Mouse (Mus musculus) forebrain, embryonic 16.5 days (tissue): ENCODE results near the gene Kif28. TPM values are rescaled to one million over a fixed set of nuclear protein-coding genes. Genes with fewer than 3 reads are reported as not detected.
"Not testable (repeated sequence)": the region's sequence is repeated elsewhere in the genome, so short reads cannot be mapped to it uniquely, and the experiment has no call there.

Experiments
- ATAC-seq: fragments of 200-750 bp; cut with Nextera tagmentation; 2 replicates; pipeline ENCODE4 v1.8.0; 2017; ENCODE audit warnings: mild to moderate bottlenecking, moderate library complexity
- H3K27ac ChIP-seq: fragments of 300-500 bp; sonication (generic); 2 replicates; pipeline ENCODE4 v1.5.1; 2014; ENCODE audit warnings: low read length, control low read depth
- H3K27me3 ChIP-seq: fragments of 300-500 bp; sonication (generic); replicated peaks from 2 replicates; pipeline ENCODE4 v1.6.1; 2014; ENCODE audit warnings: low read length; ENCODE audit not compliant: control insufficient read depth, insufficient read depth
- H3K36me3 ChIP-seq: fragments of 300-500 bp; sonication (generic); 2 replicates; pipeline ENCODE4 v1.6.1; 2014; ENCODE audit not compliant: control insufficient read depth, insufficient read depth
- H3K4me1 ChIP-seq: fragments of 300-500 bp; sonication (generic); replicated peaks from 2 replicates; pipeline ENCODE4 v1.6.1; 2014; ENCODE audit warnings: low read length; ENCODE audit not compliant: control insufficient read depth, insufficient read depth
- H3K4me2 ChIP-seq: fragments of 300-500 bp; sonication (generic); 2 replicates; pipeline ENCODE4 v1.6.1; 2014; ENCODE audit warnings: mild to moderate bottlenecking, low read length, control low read depth
- H3K4me3 ChIP-seq: fragments of 300-500 bp; sonication (generic); replicated peaks from 2 replicates; pipeline ENCODE4 v1.5.1; 2014; ENCODE audit warnings: mild to moderate bottlenecking, low read length, control low read depth
- H3K9ac ChIP-seq: fragments of 300-500 bp; sonication (generic); replicated peaks from 2 replicates; pipeline ENCODE4 v1.6.1; 2014; ENCODE audit warnings: low read depth, low read length, control low read depth
- H3K9me3 ChIP-seq: fragments of 300-500 bp; sonication (generic); 2 replicates; pipeline ENCODE4 v1.6.1; 2016; ENCODE audit warnings: low read length; ENCODE audit not compliant: control insufficient read depth
- WGBS: fragments of 180-500 bp; shearing (Covaris S2); extraction: QIAGEN DNeasy Blood & Tissue Kit; methylation state at CpG from one replicate; pipeline ENCODE4 v1.1.7; 2014; 5-methylcytosine and 5-hydroxymethylcytosine counted together
- polyA plus RNA-seq: library from polyadenylated mRNA; unstranded; fragments of >200 nt; fragmentation: Nextera tagmentation; extraction: Ambion mirVana; gene quantifications from 2 replicates; pipeline ENCODE4 v1.2.1, GENCODE M21; 2015

Gene Kif28
- polyA plus RNA-seq, 1 experiment from 2014 or later, result not detected

GRCm38 (mm10) chr1:179686781-179687180 is 58.3 kb downstream of the Kif28 start:
- Histone ChIP-seq H3K9me3 (no peaks in the 10 kb centered on the region), H3K4me3 (no peak overlapping the region), H3K27me3 (no peaks in the 10 kb centered on the region), H3K36me3 (peaks cover 14% of the 10 kb centered on the region; the same call in 1 of the 2 replicates), H3K4me2 (no peak overlapping the region), H3K4me1 (no peaks in the 10 kb centered on the region), H3K27ac (no peak overlapping the region), H3K9ac (no peak overlapping the region)
- 93% methylated on average over 5 of the region's 5 CpGs for WGBS
- ATAC-seq, result no peak

- WGBS, result 88% methylated on average over 6 of the region's 6 CpGs
- no peak overlapping the region for H3K9ac ChIP-seq
- H3K36me3 ChIP-seq, result peaks cover 16% of the 10 kb centered on the region; the same call in 1 of the 2 replicates
These were observed 58.7 kb downstream of the Kif28 start for GRCm38 (mm10) chr1:179686348-179686747.

GRCm38 (mm10) chr1:179682753-179683152 is 62.3 kb downstream of the Kif28 start:
- not testable (repeated sequence) for H3K4me3 ChIP-seq, H3K9me3 ChIP-seq, H3K9ac ChIP-seq, ATAC-seq, H3K4me1 ChIP-seq, H3K4me2 ChIP-seq, H3K27ac ChIP-seq, H3K27me3 ChIP-seq
- 92% methylated on average over 9 of the region's 10 CpGs for WGBS
- H3K36me3 ChIP-seq, result peaks cover 29% of the 10 kb centered on the region

More at GRCm38 (mm10) chr1:179686348-179686747, 58.7 kb downstream of the Kif28 start:
- Histone ChIP-seq H3K4me1 (no peaks in the 10 kb centered on the region), H3K9me3 (no peaks in the 10 kb centered on the region), H3K4me3 (no peak overlapping the region), H3K4me2 (no peak overlapping the region), H3K27me3 (no peaks in the 10 kb centered on the region), H3K27ac (no peak overlapping the region)
- no peak for ATAC-seq

- Histone ChIP-seq H3K27me3 (no peaks in the 10 kb centered on the region), H3K36me3 (peaks cover 24% of the 10 kb centered on the region), H3K27ac (no peak overlapping the region), H3K9me3 (no peaks in the 10 kb centered on the region), H3K4me1 (no peaks in the 10 kb centered on the region), H3K4me2 (no peak overlapping the region), H3K4me3 (no peak overlapping the region), H3K9ac (no peak overlapping the region)
- WGBS, result 97% methylated on average over 4 of the region's 4 CpGs
- no peak for ATAC-seq
These were observed 65.7 kb downstream of the Kif28 start for GRCm38 (mm10) chr1:179679326-179679725.

GRCm38 (mm10) chr1:179677031-179677430 is 68.0 kb downstream of the Kif28 start:
- Histone ChIP-seq H3K27ac (no peak overlapping the region), H3K9me3 (no peaks in the 10 kb centered on the region), H3K36me3 (peaks cover 24% of the 10 kb centered on the region), H3K9ac (no peak overlapping the region), H3K4me1 (no peaks in the 10 kb centered on the region), H3K4me2 (no peak overlapping the region), H3K27me3 (no peaks in the 10 kb centered on the region), H3K4me3 (no peak overlapping the region)
- 88% methylated on average over 2 of the region's 2 CpGs for WGBS
- no peak for ATAC-seq

- no peak overlapping the region for H3K4me2 ChIP-seq
- H3K36me3 ChIP-seq, result peaks cover 13% of the 10 kb centered on the region
- peaks cover 8% of the 10 kb centered on the region for H3K4me1 ChIP-seq
- H3K27me3 ChIP-seq, result no peaks in the 10 kb centered on the region
- H3K9me3 ChIP-seq, result no peaks in the 10 kb centered on the region
- 93% methylated on average over 3 of the region's 3 CpGs for WGBS
- no peak overlapping the region for H3K4me3 ChIP-seq
- no peak for ATAC-seq
- no peak overlapping the region for H3K27ac ChIP-seq
- no peak overlapping the region for H3K9ac ChIP-seq
These were observed 70.7 kb downstream of the Kif28 start for GRCm38 (mm10) chr1:179674355-179674754.

- no peak overlapping the region; the same call in 1 of the 2 replicates for H3K27ac ChIP-seq
- H3K9ac ChIP-seq, result peak overlapping the region; percentile 91
- peak overlapping the region; percentile 84 for H3K4me2 ChIP-seq
- H3K27me3 ChIP-seq, result no peaks in the 10 kb centered on the region
- H3K4me3 ChIP-seq, result peak overlapping the region; percentile 94
- peak; percentile 8; the same call in 1 of the 2 replicates for ATAC-seq
- H3K9me3 ChIP-seq, result no peaks in the 10 kb centered on the region
- peaks cover 20% of the 10 kb centered on the region for H3K4me1 ChIP-seq
- H3K36me3 ChIP-seq, result peaks cover 3% of the 10 kb centered on the region; the same call in 1 of the 2 replicates
- 17% methylated on average over 12 of the region's 12 CpGs for WGBS
These were observed 76.1 kb downstream of the Kif28 start for GRCm38 (mm10) chr1:179668836-179669537.

- 0% methylated on average over 78 of the region's 84 CpGs for WGBS
- H3K4me2 ChIP-seq, result peak within 1 kb of the TSS; percentile 84
- H3K27ac ChIP-seq, result peak within 1 kb of the TSS; percentile 65
- H3K4me1 ChIP-seq, result peaks cover 20% of the 10 kb centered on the region
- no peaks in the 10 kb centered on the region for H3K27me3 ChIP-seq
- peak within 1 kb of the TSS; percentile 94 for H3K4me3 ChIP-seq
- peak; percentile 97 for ATAC-seq
- peak within 1 kb of the TSS; percentile 91 for H3K9ac ChIP-seq
- no peaks in the 10 kb centered on the region for H3K36me3 ChIP-seq
- H3K9me3 ChIP-seq, result no peaks in the 10 kb centered on the region
These were observed 76.9 kb downstream of the Kif28 start, which contains the start of gene Sccpdh for GRCm38 (mm10) chr1:179668013-179668805. Gene Sccpdh, plus strand, starts transcription at chr1:179668210.

- Histone ChIP-seq H3K27me3 (no peaks in the 10 kb centered on the region), H3K4me2 (peak overlapping the region; percentile 84), H3K9ac (peak overlapping the region; percentile 91), H3K4me1 (peaks cover 20% of the 10 kb centered on the region), H3K27ac (no peak overlapping the region; the same call in 1 of the 2 replicates), H3K4me3 (peak overlapping the region; percentile 94), H3K36me3 (no peaks in the 10 kb centered on the region), H3K9me3 (no peaks in the 10 kb centered on the region)
- WGBS, result 5% methylated on average over 7 of the region's 7 CpGs
- peak; percentile 27 for ATAC-seq
These were observed 77.6 kb downstream of the Kif28 start for GRCm38 (mm10) chr1:179667450-179667849.
